Mouse (Mus musculus): ENCODE data around the gene Hist1h2bb. TPM values are rescaled to one million over a fixed set of nuclear protein-coding genes. Genes with fewer than 3 reads are reported as not detected.

Gene Hist1h2bb
- total and polyA plus RNA-seq, 3 experiments: 3.2 to 2,278 TPM; not detected in 1

DNA sequence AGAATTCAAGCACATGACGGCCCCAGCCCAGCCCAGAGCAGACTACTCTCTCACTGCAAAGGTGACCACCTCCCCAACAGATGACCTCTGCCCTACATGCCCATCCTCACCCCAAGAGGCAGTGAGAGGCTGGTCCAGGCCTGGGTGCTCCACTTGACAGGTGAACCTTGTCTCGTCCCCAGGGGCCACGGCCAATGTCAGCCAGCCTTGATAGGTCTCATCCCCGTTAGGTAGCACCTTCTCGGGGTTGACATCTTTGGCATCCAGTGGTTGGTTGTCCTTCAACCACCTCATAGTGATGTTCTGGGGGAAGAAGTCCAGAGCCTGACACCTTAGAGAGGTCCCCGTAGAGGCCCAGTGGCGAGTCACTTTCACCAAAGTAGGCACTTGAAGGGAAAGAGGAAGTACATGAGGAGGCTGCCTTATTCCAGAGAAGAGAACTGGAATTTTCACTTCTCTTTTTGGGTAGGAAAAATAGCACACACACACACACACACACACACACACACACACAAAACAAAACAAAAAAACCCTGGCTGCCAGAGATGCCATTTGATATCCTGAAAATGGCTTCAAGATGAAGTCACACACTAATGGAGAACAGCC is 40.7 kb upstream of the Hist1h2bb start:
- peaks cover 0 to 10% of the 10 kb centered on the region in 2 experiments; a peak in 2 of 4 replicates for H3K36me3 ChIP-seq (ENCODE audit: control insufficient read depth in 1 of 2, insufficient read depth in 2 of 2, low read length in 2 of 2)
- no peak overlapping the region for H3K9ac ChIP-seq (ENCODE audit: control insufficient read depth, low read depth, low read length, poor library complexity, severe bottlenecking)
- H3K27me3 ChIP-seq (ENCODE audit: control insufficient read depth in 1 of 2, insufficient read depth in 2 of 2, low read length in 2 of 2): no peaks in the 10 kb centered on the region
- peaks cover 0 to 19% of the 10 kb centered on the region in 2 experiments; a peak in 2 of 4 replicates for H3K4me1 ChIP-seq (ENCODE audit: control insufficient read depth in 1 of 2, insufficient read depth in 2 of 2, low read length in 2 of 2)
- peak; percentile 64 for DNase-seq (ENCODE audit: low read depth, low spot score)
- H3K4me3 ChIP-seq (ENCODE audit: control insufficient read depth in 1 of 2, insufficient read depth in 1 of 2, low read depth in 2 of 2, low read length in 2 of 2): no peak overlapping the region
- TF ChIP-seq TBP (IDR thresholded peaks at IDR 0.05; ENCODE audit: low read depth, low read length): peak; percentile 50; the same call in 1 of the 2 replicates
- TF ChIP-seq CTCF (IDR thresholded peaks at IDR 0.05 in 2 of 3, conservative IDR thresholded peaks at IDR 0.05 in 1 of 3; ENCODE audit: control insufficient read depth in 1 of 3, insufficient read depth in 1 of 3, low read depth in 2 of 3, low read length in 3 of 3, poor library complexity in 1 of 3, severe bottlenecking in 1 of 3): no peak
- no peaks in the 10 kb centered on the region for H3K79me2 ChIP-seq (ENCODE audit: control insufficient read depth, insufficient read depth, low read length, poor library complexity)
- H3K27ac ChIP-seq (ENCODE audit: control insufficient read depth, low read depth, low read length): no peak overlapping the region
- H3K9me3 ChIP-seq (replicated peaks; ENCODE audit: insufficient read depth, low read length): no peaks in the 10 kb centered on the region

DNA sequence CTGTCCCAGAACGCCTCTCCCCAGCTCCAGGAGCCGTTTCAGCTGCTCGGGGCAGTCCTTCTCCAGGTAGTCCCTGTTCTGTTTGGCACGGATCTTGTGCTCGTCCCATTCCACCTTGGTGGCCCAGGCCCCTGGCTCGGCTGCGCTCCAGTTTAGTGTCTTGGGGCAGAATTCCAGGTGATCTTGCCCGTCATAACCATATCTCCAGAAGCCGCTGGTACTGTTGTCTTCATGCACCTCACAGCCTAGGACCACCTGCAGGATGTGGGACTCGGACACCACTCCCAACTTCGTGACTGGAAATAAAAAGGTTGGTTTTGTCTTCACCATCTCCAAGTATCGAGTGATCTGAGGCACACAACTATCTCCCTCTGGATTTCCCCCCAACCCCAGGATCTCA is 39.8 kb upstream of the Hist1h2bb start:
- H3K9ac ChIP-seq (ENCODE audit: control insufficient read depth, low read depth, low read length, poor library complexity, severe bottlenecking): no peak overlapping the region
- no peak for DNase-seq (ENCODE audit: low read depth, low spot score)
- no peaks in the 10 kb centered on the region for H3K9me3 ChIP-seq (replicated peaks; ENCODE audit: insufficient read depth, low read length)
- H3K4me3 ChIP-seq (ENCODE audit: control insufficient read depth in 1 of 2, insufficient read depth in 1 of 2, low read depth in 2 of 2, low read length in 2 of 2): no peak overlapping the region
- H3K27ac ChIP-seq (ENCODE audit: control insufficient read depth, low read depth, low read length): no peak overlapping the region
- TF ChIP-seq E2F4 (IDR thresholded peaks at IDR 0.05; ENCODE audit: borderline replicate concordance, low read depth, low read length): no peak
- TF ChIP-seq GABPA (IDR thresholded peaks at IDR 0.05; ENCODE audit: low read depth, low read length): no peak
- TF ChIP-seq NRF1 (IDR thresholded peaks at IDR 0.05; ENCODE audit: insufficient read depth, low read depth, low read length, poor library complexity, severe bottlenecking): no peak
- no peak for TF ChIP-seq UBTF (IDR thresholded peaks at IDR 0.05; ENCODE audit: borderline replicate concordance, insufficient read depth, low read depth, low read length)
- no peak for TF ChIP-seq MAX (IDR thresholded peaks at IDR 0.05; ENCODE audit: low read length)
- TF ChIP-seq ZKSCAN1 (IDR thresholded peaks at IDR 0.05; ENCODE audit: low read depth, low read length): no peak
- no peak for TF ChIP-seq MAZ (IDR thresholded peaks at IDR 0.05; ENCODE audit: low read depth, low read length)
- peaks cover 0 to 11% of the 10 kb centered on the region in 2 experiments; a peak in 2 of 4 replicates for H3K36me3 ChIP-seq (ENCODE audit: control insufficient read depth in 1 of 2, insufficient read depth in 2 of 2, low read length in 2 of 2)
- peaks cover 0 to 16% of the 10 kb centered on the region in 2 experiments; a peak in 2 of 4 replicates for H3K4me1 ChIP-seq (ENCODE audit: control insufficient read depth in 1 of 2, insufficient read depth in 2 of 2, low read length in 2 of 2)
- H3K27me3 ChIP-seq (ENCODE audit: control insufficient read depth in 1 of 2, insufficient read depth in 2 of 2, low read length in 2 of 2): no peaks in the 10 kb centered on the region
- no peaks in the 10 kb centered on the region for H3K79me2 ChIP-seq (ENCODE audit: control insufficient read depth, insufficient read depth, low read length, poor library complexity)

DNA sequence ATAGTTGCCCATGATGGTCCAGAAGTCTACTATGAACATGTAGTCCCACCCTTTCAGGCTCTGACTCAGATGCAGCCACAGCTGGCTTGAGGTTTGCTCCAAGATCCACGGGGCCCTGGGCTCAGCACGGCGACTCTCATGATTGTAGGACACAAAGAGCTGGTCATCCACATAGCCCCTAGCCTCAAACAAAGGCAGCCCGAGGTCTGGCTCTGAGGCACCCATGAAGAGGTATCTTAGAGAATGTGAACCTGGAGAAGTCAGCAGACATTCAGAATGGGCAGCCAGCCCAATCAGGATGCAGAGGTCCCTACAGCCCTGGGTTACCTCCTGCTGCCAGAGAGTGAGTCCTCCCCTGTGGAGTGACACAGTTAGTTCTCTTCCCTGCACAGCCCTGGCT is 38.5 kb upstream of the Hist1h2bb start:
- H3K79me2 ChIP-seq (ENCODE audit: control insufficient read depth, insufficient read depth, low read length, poor library complexity): no peaks in the 10 kb centered on the region
- H3K27me3 ChIP-seq (ENCODE audit: control insufficient read depth in 1 of 2, insufficient read depth in 2 of 2, low read length in 2 of 2): no peaks in the 10 kb centered on the region
- no peaks in the 10 kb centered on the region for H3K9me3 ChIP-seq (replicated peaks; ENCODE audit: insufficient read depth, low read length)
- no peak for DNase-seq (ENCODE audit: low read depth, low spot score)
- H3K27ac ChIP-seq (ENCODE audit: control insufficient read depth, low read depth, low read length): no peak overlapping the region
- H3K4me3 ChIP-seq (ENCODE audit: control insufficient read depth in 1 of 2, insufficient read depth in 1 of 2, low read depth in 2 of 2, low read length in 2 of 2): no peak overlapping the region
- TF ChIP-seq MYC (IDR thresholded peaks at IDR 0.05; ENCODE audit: low read depth, low read length) (no peak), ELF1 (IDR thresholded peaks at IDR 0.05; ENCODE audit: low read depth, low read length) (no peak)
- H3K9ac ChIP-seq (ENCODE audit: control insufficient read depth, low read depth, low read length, poor library complexity, severe bottlenecking): no peak overlapping the region
- peaks cover 0 to 14% of the 10 kb centered on the region in 2 experiments; a peak in 2 of 4 replicates for H3K36me3 ChIP-seq (ENCODE audit: control insufficient read depth in 1 of 2, insufficient read depth in 2 of 2, low read length in 2 of 2)
- H3K4me1 ChIP-seq (ENCODE audit: control insufficient read depth in 1 of 2, insufficient read depth in 2 of 2, low read length in 2 of 2): peaks cover 0 to 15% of the 10 kb centered on the region in 2 experiments

Data from MEL (cell line).